Mouse (Mus musculus): ENCODE data around the gene Axin2. TPM values are rescaled to one million over a fixed set of nuclear protein-coding genes. Genes with fewer than 3 reads are reported as not detected.

The Axin2 gene
- polyA plus RNA-seq, 1 experiment from 2014 or later: 1.6 TPM

DNA sequence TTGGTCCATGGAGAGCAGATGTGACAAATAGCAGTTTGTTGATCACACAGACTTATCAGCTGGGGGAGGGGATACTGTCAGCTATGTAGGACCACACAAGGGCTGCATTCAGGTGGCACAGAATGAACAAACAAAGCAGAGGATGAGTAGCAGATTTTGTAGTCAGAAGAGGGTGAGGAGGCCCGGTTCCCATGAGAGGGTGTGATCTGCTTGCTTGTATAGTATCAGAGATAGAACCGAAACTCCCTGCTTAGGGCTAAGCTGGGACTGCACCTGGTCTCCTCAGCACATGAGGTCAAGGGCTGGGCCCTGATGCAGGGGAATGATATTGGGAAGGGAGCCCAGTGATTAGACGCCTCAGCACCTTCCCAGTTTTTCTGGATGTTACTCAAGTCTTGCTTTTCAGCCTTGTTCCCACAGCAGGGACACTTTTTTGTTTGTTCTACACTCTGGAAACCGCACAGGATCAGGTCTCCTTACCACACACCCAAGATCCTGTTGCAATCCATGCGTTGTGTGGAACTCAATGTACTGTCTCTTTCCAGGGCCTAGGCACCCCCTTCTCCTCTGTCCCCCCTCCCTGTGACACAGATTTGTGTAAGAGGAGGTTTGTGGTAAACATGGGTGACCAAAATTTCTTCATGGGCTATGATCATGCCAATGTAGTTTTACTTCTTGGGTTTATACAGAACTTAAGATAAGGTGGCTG, 64.7 kb downstream of the Axin2 start:
- no peak for ATAC-seq (replicated peaks; ENCODE audit: extremely low read depth, insufficient read depth, low FRiP score)
- Histone ChIP-seq H3K36me3 (ENCODE audit: control insufficient read depth, insufficient read depth) (no peaks in the 10 kb centered on the region), H3K27me3 (ENCODE audit: control insufficient read depth, insufficient read depth, low read length) (no peaks in the 10 kb centered on the region), H3K4me1 (ENCODE audit: control insufficient read depth, insufficient read depth, low read length) (peaks cover 3% of the 10 kb centered on the region; the same call in 1 of the 2 replicates), H3K9ac (ENCODE audit: low read length) (no peak overlapping the region), H3K9me3 (replicated peaks; ENCODE audit: control insufficient read depth, low read length) (no peaks in the 10 kb centered on the region), H3K27ac (ENCODE audit: low read length) (no peak overlapping the region), H3K4me3 (ENCODE audit: low read length) (no peak overlapping the region), H3K4me2 (ENCODE audit: low read depth, low read length) (no peak overlapping the region)
- WGBS: 68% methylated on average over 5 of the region's 5 CpGs

DNA sequence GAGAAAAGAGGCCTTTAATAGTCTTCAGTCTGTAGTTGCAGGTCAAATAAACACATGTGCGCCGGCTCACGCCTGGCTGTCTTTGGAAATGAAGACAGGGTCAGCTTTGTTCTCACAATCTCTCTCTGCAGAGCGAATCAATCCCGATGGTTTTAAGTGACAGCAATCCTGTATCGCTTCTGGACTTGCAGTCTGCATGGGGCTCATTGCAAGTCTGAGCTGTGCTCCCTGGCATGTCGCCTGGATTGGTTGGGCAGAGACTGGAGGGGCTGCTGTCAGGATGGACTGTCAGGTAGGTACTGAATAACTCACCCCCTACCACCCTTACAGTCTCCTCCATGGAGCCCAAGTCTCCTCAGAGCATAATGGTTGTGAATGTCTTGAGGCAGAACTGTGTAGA, 65.7 kb downstream of the Axin2 start:
- no peak overlapping the region for H3K9ac ChIP-seq (ENCODE audit: low read length)
- no peaks in the 10 kb centered on the region for H3K36me3 ChIP-seq (ENCODE audit: control insufficient read depth, insufficient read depth)
- no peak overlapping the region for H3K4me2 ChIP-seq (ENCODE audit: low read depth, low read length)
- H3K4me3 ChIP-seq (ENCODE audit: low read length): no peak overlapping the region
- no peaks in the 10 kb centered on the region for H3K9me3 ChIP-seq (replicated peaks; ENCODE audit: control insufficient read depth, low read length)
- H3K27ac ChIP-seq (ENCODE audit: low read length): no peak overlapping the region
- ATAC-seq (replicated peaks; ENCODE audit: extremely low read depth, insufficient read depth, low FRiP score): no peak
- no peaks in the 10 kb centered on the region for H3K27me3 ChIP-seq (ENCODE audit: control insufficient read depth, insufficient read depth, low read length)
- peaks cover 5% of the 10 kb centered on the region; the same call in 1 of the 2 replicates for H3K4me1 ChIP-seq (ENCODE audit: control insufficient read depth, insufficient read depth, low read length)
- 61% methylated on average over 7 of the region's 7 CpGs for WGBS

GRCm38 (mm10) chr11:108987226-108987625, 67.1 kb downstream of the Axin2 start:
- Histone ChIP-seq H3K27me3 (ENCODE audit: control insufficient read depth, insufficient read depth, low read length) (no peaks in the 10 kb centered on the region), H3K36me3 (ENCODE audit: control insufficient read depth, insufficient read depth) (no peaks in the 10 kb centered on the region), H3K9ac (ENCODE audit: low read length) (no peak overlapping the region), H3K4me3 (ENCODE audit: low read length) (no peak overlapping the region), H3K27ac (ENCODE audit: low read length) (no peak overlapping the region), H3K4me2 (ENCODE audit: low read depth, low read length) (no peak overlapping the region), H3K4me1 (ENCODE audit: control insufficient read depth, insufficient read depth, low read length) (peaks cover 5% of the 10 kb centered on the region; the same call in 1 of the 2 replicates), H3K9me3 (replicated peaks; ENCODE audit: control insufficient read depth, low read length) (no peaks in the 10 kb centered on the region)
- WGBS: 80% methylated on average over 3 of the region's 3 CpGs
- no peak for ATAC-seq (replicated peaks; ENCODE audit: extremely low read depth, insufficient read depth, low FRiP score)

GRCm38 (mm10) chr11:108987705-108988104, 67.6 kb downstream of the Axin2 start:
- no peak for ATAC-seq (replicated peaks; ENCODE audit: extremely low read depth, insufficient read depth, low FRiP score)
- Histone ChIP-seq H3K4me2 (ENCODE audit: low read depth, low read length) (no peak overlapping the region), H3K4me3 (ENCODE audit: low read length) (no peak overlapping the region), H3K9ac (ENCODE audit: low read length) (no peak overlapping the region), H3K27ac (ENCODE audit: low read length) (no peak overlapping the region), H3K27me3 (ENCODE audit: control insufficient read depth, insufficient read depth, low read length) (no peaks in the 10 kb centered on the region), H3K9me3 (replicated peaks; ENCODE audit: control insufficient read depth, low read length) (no peaks in the 10 kb centered on the region), H3K36me3 (ENCODE audit: control insufficient read depth, insufficient read depth) (no peaks in the 10 kb centered on the region), H3K4me1 (ENCODE audit: control insufficient read depth, insufficient read depth, low read length) (peaks cover 5% of the 10 kb centered on the region; the same call in 1 of the 2 replicates)
- WGBS: 76% methylated on average over 4 of the region's 4 CpGs

DNA sequence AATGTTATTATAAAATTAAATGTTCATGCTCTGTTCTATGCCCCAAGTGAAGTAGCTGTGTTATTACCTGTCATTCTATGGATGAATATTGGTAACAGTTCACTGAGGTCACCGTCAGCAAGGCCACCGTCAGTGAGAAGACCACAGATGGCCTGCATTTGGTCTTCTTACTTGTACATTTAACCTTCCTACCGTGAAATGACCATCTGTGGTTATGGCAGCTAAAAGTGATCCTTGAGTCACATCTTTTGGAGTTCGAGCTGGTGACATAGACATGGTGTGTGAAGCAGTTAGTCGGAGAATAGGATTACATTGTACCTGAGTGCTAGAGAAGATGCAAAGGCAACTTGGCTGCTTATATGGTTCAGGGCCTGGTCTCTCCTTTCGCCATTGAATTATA, 68.1 kb downstream of the Axin2 start:
- no peak for ATAC-seq (replicated peaks; ENCODE audit: extremely low read depth, insufficient read depth, low FRiP score)
- no peaks in the 10 kb centered on the region for H3K27me3 ChIP-seq (ENCODE audit: control insufficient read depth, insufficient read depth, low read length)

GRCm38 (mm10) chr11:108989940-108990339, 69.8 kb downstream of the Axin2 start:
- Histone ChIP-seq H3K9ac (ENCODE audit: low read length) (no peak overlapping the region), H3K4me3 (ENCODE audit: low read length) (no peak overlapping the region), H3K27ac (ENCODE audit: low read length) (peak overlapping the region; percentile 61), H3K27me3 (ENCODE audit: control insufficient read depth, insufficient read depth, low read length) (no peaks in the 10 kb centered on the region), H3K36me3 (ENCODE audit: control insufficient read depth, insufficient read depth) (no peaks in the 10 kb centered on the region), H3K4me2 (ENCODE audit: low read depth, low read length) (no peak overlapping the region; the same call in 1 of the 2 replicates), H3K4me1 (ENCODE audit: control insufficient read depth, insufficient read depth, low read length) (peaks cover 5% of the 10 kb centered on the region; the same call in 1 of the 2 replicates), H3K9me3 (replicated peaks; ENCODE audit: control insufficient read depth, low read length) (no peaks in the 10 kb centered on the region)
- ATAC-seq (replicated peaks; ENCODE audit: extremely low read depth, insufficient read depth, low FRiP score): no peak
- WGBS: 34% methylated on average over 8 of the region's 8 CpGs

More for the DNA sequence above, 68.1 kb downstream of the Axin2 start:
- Histone ChIP-seq H3K4me2 (ENCODE audit: low read depth, low read length) (no peak overlapping the region), H3K4me1 (ENCODE audit: control insufficient read depth, insufficient read depth, low read length) (peaks cover 5% of the 10 kb centered on the region; the same call in 1 of the 2 replicates), H3K9ac (ENCODE audit: low read length) (no peak overlapping the region), H3K9me3 (replicated peaks; ENCODE audit: control insufficient read depth, low read length) (no peaks in the 10 kb centered on the region), H3K27ac (ENCODE audit: low read length) (no peak overlapping the region), H3K4me3 (ENCODE audit: low read length) (no peak overlapping the region), H3K36me3 (ENCODE audit: control insufficient read depth, insufficient read depth) (no peaks in the 10 kb centered on the region)
- 91% methylated on average over 6 of the region's 6 CpGs for WGBS

GRCm38 (mm10) chr11:108993414-108993813, 73.3 kb downstream of the Axin2 start:
- peaks cover 5% of the 10 kb centered on the region; the same call in 1 of the 2 replicates for H3K4me1 ChIP-seq (ENCODE audit: control insufficient read depth, insufficient read depth, low read length)
- H3K4me2 ChIP-seq (ENCODE audit: low read depth, low read length): no peak overlapping the region
- H3K4me3 ChIP-seq (ENCODE audit: low read length): no peak overlapping the region
- H3K9ac ChIP-seq (ENCODE audit: low read length): no peak overlapping the region
- H3K9me3 ChIP-seq (replicated peaks; ENCODE audit: control insufficient read depth, low read length): no peaks in the 10 kb centered on the region
- no peaks in the 10 kb centered on the region for H3K36me3 ChIP-seq (ENCODE audit: control insufficient read depth, insufficient read depth)
- 97% methylated on average over 6 of the region's 6 CpGs for WGBS
- no peaks in the 10 kb centered on the region for H3K27me3 ChIP-seq (ENCODE audit: control insufficient read depth, insufficient read depth, low read length)
- no peak for ATAC-seq (replicated peaks; ENCODE audit: extremely low read depth, insufficient read depth, low FRiP score)
- H3K27ac ChIP-seq (ENCODE audit: low read length): no peak overlapping the region

- peaks cover 3% of the 10 kb centered on the region; the same call in 1 of the 2 replicates for H3K9me3 ChIP-seq (replicated peaks; ENCODE audit: control insufficient read depth, low read length)
- H3K27ac ChIP-seq (ENCODE audit: low read length): no peak overlapping the region
- ATAC-seq (replicated peaks; ENCODE audit: extremely low read depth, insufficient read depth, low FRiP score): no peak
- H3K4me1 ChIP-seq (ENCODE audit: control insufficient read depth, insufficient read depth, low read length): no peaks in the 10 kb centered on the region; the same call in 1 of the 2 replicates
- 79% methylated on average over 10 of the region's 10 CpGs for WGBS
- H3K27me3 ChIP-seq (ENCODE audit: control insufficient read depth, insufficient read depth, low read length): no peaks in the 10 kb centered on the region
- H3K36me3 ChIP-seq (ENCODE audit: control insufficient read depth, insufficient read depth): no peaks in the 10 kb centered on the region
- no peak overlapping the region for H3K4me2 ChIP-seq (ENCODE audit: low read depth, low read length)
- H3K9ac ChIP-seq (ENCODE audit: low read length): no peak overlapping the region
- no peak overlapping the region for H3K4me3 ChIP-seq (ENCODE audit: low read length)
These were observed 75.2 kb downstream of the Axin2 start for GRCm38 (mm10) chr11:108995196-108995989.

GRCm38 (mm10) chr11:108995990-108996533, 75.9 kb downstream of the Axin2 start:
- Histone ChIP-seq H3K4me1 (ENCODE audit: control insufficient read depth, insufficient read depth, low read length) (no peaks in the 10 kb centered on the region; the same call in 1 of the 2 replicates), H3K36me3 (ENCODE audit: control insufficient read depth, insufficient read depth) (no peaks in the 10 kb centered on the region), H3K4me3 (ENCODE audit: low read length) (no peak overlapping the region), H3K9ac (ENCODE audit: low read length) (no peak overlapping the region), H3K9me3 (replicated peaks; ENCODE audit: control insufficient read depth, low read length) (peaks cover 9% of the 10 kb centered on the region; the same call in 1 of the 2 replicates), H3K27me3 (ENCODE audit: control insufficient read depth, insufficient read depth, low read length) (no peaks in the 10 kb centered on the region), H3K4me2 (ENCODE audit: low read depth, low read length) (no peak overlapping the region), H3K27ac (ENCODE audit: low read length) (no peak overlapping the region)
- 84% methylated on average over 2 of the region's 2 CpGs for WGBS
- ATAC-seq (replicated peaks; ENCODE audit: extremely low read depth, insufficient read depth, low FRiP score): no peak

All from heart, embryonic 16.5 days (tissue).